Mouse (Mus musculus) B cell, adult 67 days (primary cell): ENCODE measurements around the gene Cbfa2t2. TPM values are rescaled to one million over a fixed set of nuclear protein-coding genes. Genes with fewer than 3 reads are reported as not detected.

Experiments
- total RNA-seq, 2 experiments: library from RNA; stranded (reverse); gene quantifications; 4 replicates each; pipeline ENCODE4 v1.2.4; 2023

Cbfa2t2 gene
- 10 to 100 TPM; 39.6 to 41.9 TPM for total RNA-seq

GRCm38 (mm10) chr2:154436458-154437190 is at the start of gene Cbfa2t2:
Gene Cbfa2t2 (plus strand): TSS chr2:154436481.

GRCm38 (mm10) chr2:154407643-154408445 is 28.4 kb upstream of the Cbfa2t2 start, which contains the start of gene Snta1:
Gene Snta1 (minus strand): TSS chr2:154408099.

GRCm38 (mm10) chr2:154546711-154547110 is 110.4 kb downstream of the Cbfa2t2 start, which contains the start of gene 1700003F12Rik:
Gene 1700003F12Rik (plus strand): TSS chr2:154547085.

GRCm38 (mm10) chr2:154551476-154551875 is 115.2 kb downstream of the Cbfa2t2 start, which contains the start of gene Actl10:
Gene Actl10 (plus strand): TSS chr2:154551776.

GRCm38 (mm10) chr2:154558264-154559039 is 122.2 kb downstream of the Cbfa2t2 start, which contains the start of gene Necab3:
Gene Necab3 (minus strand): TSS chr2:154558890.

GRCm38 (mm10) chr2:154569836-154570286 is 133.6 kb downstream of the Cbfa2t2 start, which contains the start of gene E2f1:
Gene E2f1 (minus strand): TSS chr2:154569892.

Other genes with a start within 250 kb of the Cbfa2t2 start
- gene Bpifb1, start 245.7 kb upstream of the Cbfa2t2 start, total RNA-seq: not detected
- not detected for gene Bpifb5, start 212.7 kb upstream of the Cbfa2t2 start, total RNA-seq
- not detected for gene Bpifb9a, start 178.6 kb upstream of the Cbfa2t2 start, total RNA-seq
- not detected for gene Bpifb9b, start 129.3 kb upstream of the Cbfa2t2 start, total RNA-seq
- 10 to 100 TPM; 14.2 to 15.9 TPM for gene Cdk5rap1, start 63.5 kb upstream of the Cbfa2t2 start, total RNA-seq
- under 1 TPM; 0.26 to 0.36 TPM for gene Snta1, start 28.4 kb upstream of the Cbfa2t2 start, total RNA-seq
- 1 to 10 TPM; 1.5 to 1.7 TPM for gene 1700003F12Rik, start 110.6 kb downstream of the Cbfa2t2 start, total RNA-seq
- gene Actl10, start 115.3 kb downstream of the Cbfa2t2 start, total RNA-seq: 1 to 10 TPM in 1 of 2 experiments, under 1 TPM in 1; 0.84 to 1.6 TPM
- gene Necab3, start 122.4 kb downstream of the Cbfa2t2 start, total RNA-seq: 1 to 10 TPM in 1 of 2 experiments, not detected in 1; 1.5 TPM
- gene E2f1, start 133.4 kb downstream of the Cbfa2t2 start, total RNA-seq: 1 to 10 TPM; 4.4 to 5.0 TPM
- gene Pxmp4, start 167.2 kb downstream of the Cbfa2t2 start, total RNA-seq: 10 to 100 TPM; 10.2 to 13.7 TPM
- gene Zfp341, start 176.8 kb downstream of the Cbfa2t2 start, total RNA-seq: 1 to 10 TPM; 8.4 to 9.8 TPM
- gene 4930519P11Rik, start 177.0 kb downstream of the Cbfa2t2 start, total RNA-seq: not detected
- 100 to 1,000 TPM; 111 to 121 TPM for gene Chmp4b, start 215.2 kb downstream of the Cbfa2t2 start, total RNA-seq